12 mouse cellular contexts compared by ENCODE assay signal in genomic region chr17:4516846-4517245, GRCm38 (mm10).
A peak's percentile ranks its signal among the peaks of the same experiment; 100 is the strongest.
DNase-seq lines count a peak whose midpoint lies in the region; ATAC-seq and TF ChIP-seq lines count a peak whose summit lies in the region.
"Had no signal": no experiment of that assay in that cellular context is flagged by ENCODE, and none has a peak within 500 bp of the region (broad histone marks: within the 10 kb centered on the region; RNA-seq: fewer than 3 reads in every experiment).

No protein-coding gene starts in this region.

- no peak for ATAC-seq in embryonic facial prominence, embryonic 14.5 days (ENCODE audit: low read depth)
- ATAC-seq in liver, postnatal 0 days = no peak

- no peak for TF ChIP-seq CTCF in liver, postnatal 0 days (IDR thresholded peaks at IDR 0.05; ENCODE audit: low read depth)

- no peaks in the 10 kb centered on the region for H3K9me3 ChIP-seq in embryonic facial prominence, embryonic 14.5 days (ENCODE audit: control insufficient read depth, low read length)
- H3K9me3 ChIP-seq in embryonic facial prominence, embryonic 10.5 days = no peaks in the 10 kb centered on the region
- no peaks in the 10 kb centered on the region for H3K9me3 ChIP-seq in liver, postnatal 0 days (ENCODE audit: low read length)
- H3K9me3 ChIP-seq: kidney, embryonic 15.5 days; limb, embryonic 12.5 days had no signal

- H3K4me3 ChIP-seq in embryonic facial prominence, embryonic 14.5 days (ENCODE audit: low read depth, low read length) = no peak overlapping the region
- no peak overlapping the region for H3K4me3 ChIP-seq in embryonic facial prominence, embryonic 10.5 days
- H3K4me3 ChIP-seq in liver, postnatal 0 days (ENCODE audit: low read depth, low read length) = no peak overlapping the region
- H3K4me3 ChIP-seq: kidney, embryonic 15.5 days; limb, embryonic 12.5 days had no signal

- no peaks in the 10 kb centered on the region for H3K36me3 ChIP-seq in embryonic facial prominence, embryonic 14.5 days (ENCODE audit: control insufficient read depth, insufficient read depth, low read length)
- H3K36me3 ChIP-seq in embryonic facial prominence, embryonic 10.5 days (replicated peaks) = no peaks in the 10 kb centered on the region
- no peaks in the 10 kb centered on the region for H3K36me3 ChIP-seq in liver, postnatal 0 days (replicated peaks; ENCODE audit: insufficient read depth, low read length)
- H3K36me3 ChIP-seq: kidney, embryonic 15.5 days; limb, embryonic 12.5 days had no signal

- intact Hi-C loops in gastrocnemius, postnatal 14 days (cut with DNase I; ENCODE audit: low total_unique reads) = no loop called here
- intact Hi-C loops in left cerebral cortex, postnatal 36 days (cut with DNase I) = no loop called here

- no peaks in the 10 kb centered on the region for H3K27me3 ChIP-seq in embryonic facial prominence, embryonic 14.5 days (replicated peaks; ENCODE audit: control insufficient read depth, insufficient read depth, low read length)
- H3K27me3 ChIP-seq in embryonic facial prominence, embryonic 10.5 days (replicated peaks; ENCODE audit: low read depth, poor library complexity, severe bottlenecking) = no peaks in the 10 kb centered on the region
- no peaks in the 10 kb centered on the region for H3K27me3 ChIP-seq in liver, postnatal 0 days (ENCODE audit: insufficient read depth, low read length)
- H3K27me3 ChIP-seq: kidney, embryonic 15.5 days; limb, embryonic 12.5 days had no signal

- no peak overlapping the region for H3K27ac ChIP-seq in embryonic facial prominence, embryonic 14.5 days (replicated peaks; ENCODE audit: low read depth, low read length)
- H3K27ac ChIP-seq in embryonic facial prominence, embryonic 10.5 days (replicated peaks) = no peak overlapping the region
- H3K27ac ChIP-seq in liver, postnatal 0 days (ENCODE audit: low read depth) = no peak overlapping the region
- H3K27ac ChIP-seq: kidney, embryonic 15.5 days; limb, embryonic 12.5 days had no signal

- DNase-seq in embryonic facial prominence, embryonic 14.5 days (ENCODE audit: low spot score) = peak; percentile 48
- DNase-seq in embryonic facial prominence, embryonic 10.5 days (ENCODE audit: low spot score) = no peak
- DNase-seq in left cerebral cortex, adult 18-20 months (ENCODE audit: low spot score in 2 of 2) = peak; percentile 34 to 36
- no peak for DNase-seq in left cerebral cortex, adult 11 months (ENCODE audit: low spot score)
- DNase-seq in gastrocnemius, postnatal 14 days = peak; percentile 35
- DNase-seq in left cerebral cortex, postnatal 36 days (ENCODE audit: low spot score in 2 of 2) = peak; percentile 16 to 30
- DNase-seq in lung, postnatal 25 days (ENCODE audit: low spot score) = no peak
- no peak for DNase-seq in liver, postnatal 0 days
- DNase-seq: lung, postnatal 10 days; thymus, adult 2 months had no signal

- 23% methylated on average over 3 of the region's 3 CpGs for WGBS in embryonic facial prominence, embryonic 14.5 days
- 55% methylated on average over 3 of the region's 3 CpGs for WGBS in embryonic facial prominence, embryonic 10.5 days
- WGBS in liver, postnatal 0 days (ENCODE audit: insufficient replicate concordance) = 70% methylated on average over 3 of the region's 3 CpGs

- 0 out of 2 replicates have a peak, but pooled peaks cover 4% of the 10 kb centered on the region for H3K4me1 ChIP-seq in embryonic facial prominence, embryonic 14.5 days (ENCODE audit: control insufficient read depth, insufficient read depth, low read length)
- H3K4me1 ChIP-seq in embryonic facial prominence, embryonic 10.5 days = peaks cover 5% of the 10 kb centered on the region
- no peaks in the 10 kb centered on the region for H3K4me1 ChIP-seq in liver, postnatal 0 days (ENCODE audit: insufficient read depth)

- no peak for TF ChIP-seq EP300 in liver, postnatal 0 days (IDR thresholded peaks at IDR 0.05; ENCODE audit: low read depth)

- no peak overlapping the region for H3K9ac ChIP-seq in embryonic facial prominence, embryonic 14.5 days (ENCODE audit: low read depth, low read length)
- H3K9ac ChIP-seq in liver, postnatal 0 days (replicated peaks) = no peak overlapping the region
- H3K9ac ChIP-seq: kidney, embryonic 15.5 days; limb, embryonic 12.5 days had no signal

- H3K4me2 ChIP-seq in embryonic facial prominence, embryonic 14.5 days (ENCODE audit: low read depth, low read length) = no peak overlapping the region
- no peak overlapping the region for H3K4me2 ChIP-seq in liver, postnatal 0 days (ENCODE audit: low read depth, low read length)
- H3K4me2 ChIP-seq: kidney, embryonic 15.5 days; limb, embryonic 12.5 days had no signal

Comparison
In these comparisons a context has a peak if more than half of its experiments do, and no peak if none do; other contexts are left out.
1. DNase-seq: peak in embryonic facial prominence, embryonic 14.5 days (single experiment), left cerebral cortex, adult 18-20 months (2 of 2), gastrocnemius, postnatal 14 days (single experiment) and left cerebral cortex, postnatal 36 days (2 of 2); none in embryonic facial prominence, embryonic 10.5 days (single experiment), left cerebral cortex, adult 11 months (single experiment), lung, postnatal 25 days (single experiment) and liver, postnatal 0 days (single experiment).